Mouse (Mus musculus) kidney, postnatal 4 days (tissue): ENCODE measurements around the gene Dlx2.

ENCODE experiments used
- DNase-seq, 2 experiments: peaks; one replicate each; pipeline ENCODE4 v3.0.0; 2021; ENCODE audit warnings: mixed read lengths in 2 of 2

Gene Dlx2

GRCm38 (mm10) chr2:71511209-71511608, 35.3 kb downstream of the Dlx2 start:
- DNase-seq: no peak

GRCm38 (mm10) chr2:71504852-71505251, 41.7 kb downstream of the Dlx2 start:
- DNase-seq: no peak

- no peak for DNase-seq
Observed at GRCm38 (mm10) chr2:71499276-71500230, 47.0 kb downstream of the Dlx2 start.

- no peak for DNase-seq
Observed at GRCm38 (mm10) chr2:71497175-71497574, 49.4 kb downstream of the Dlx2 start.

- no peak for DNase-seq
Observed at GRCm38 (mm10) chr2:71494971-71495370, 51.6 kb downstream of the Dlx2 start.

- no peak for DNase-seq
Observed at GRCm38 (mm10) chr2:71494503-71494902, 52.1 kb downstream of the Dlx2 start.
